Mouse (Mus musculus): Measurements from ENCODE around the gene Nlrc5. TPM values are rescaled to one million over a fixed set of nuclear protein-coding genes. Genes with fewer than 3 reads are reported as not detected.
"Not testable (repeated sequence)": the region's sequence is repeated elsewhere in the genome, so short reads cannot be mapped to it uniquely, and the experiment has no call there.

Gene Nlrc5
- polyA plus RNA-seq, 1 experiment from 2014 or later, result 0.29 TPM

- ATAC-seq (ENCODE audit: low FRiP score), result peak; percentile 43; the same call in 1 of the 2 replicates
These were observed 37.0 kb upstream of the Nlrc5 start for GRCm38 (mm10) chr8:94396964-94397657.

GRCm38 (mm10) chr8:94398587-94398986 is 35.6 kb upstream of the Nlrc5 start:
- Histone ChIP-seq H3K9me3 (no peaks in the 10 kb centered on the region), H3K9ac (no peak overlapping the region), H3K36me3 (peaks cover 51% of the 10 kb centered on the region), H3K27me3 (no peaks in the 10 kb centered on the region), H3K4me1 (replicated peaks) (no peaks in the 10 kb centered on the region), H3K27ac (no peak overlapping the region), H3K4me2 (no peak overlapping the region), H3K4me3 (no peak overlapping the region)
- no peak for ATAC-seq (ENCODE audit: low FRiP score)
- 86% methylated on average over 6 of the region's 6 CpGs for WGBS

More at GRCm38 (mm10) chr8:94396964-94397657, 37.0 kb upstream of the Nlrc5 start:
- WGBS, result 69% methylated on average over 11 of the region's 11 CpGs
- no peaks in the 10 kb centered on the region for H3K4me1 ChIP-seq (replicated peaks)
- no peak overlapping the region for H3K9ac ChIP-seq
- no peak overlapping the region for H3K4me2 ChIP-seq
- no peaks in the 10 kb centered on the region for H3K27me3 ChIP-seq
- H3K9me3 ChIP-seq, result no peaks in the 10 kb centered on the region
- peaks cover 64% of the 10 kb centered on the region for H3K36me3 ChIP-seq
- H3K4me3 ChIP-seq, result no peak overlapping the region
- no peak overlapping the region for H3K27ac ChIP-seq

- Histone ChIP-seq H3K9ac (no peak overlapping the region), H3K4me2 (no peak overlapping the region), H3K9me3 (no peaks in the 10 kb centered on the region), H3K36me3 (peaks cover 44% of the 10 kb centered on the region), H3K4me3 (no peak overlapping the region), H3K27ac (no peak overlapping the region), H3K27me3 (no peaks in the 10 kb centered on the region), H3K4me1 (replicated peaks) (no peaks in the 10 kb centered on the region)
- no peak for ATAC-seq (ENCODE audit: low FRiP score)
- WGBS, result 76% methylated on average over 3 of the region's 3 CpGs
These were observed 34.7 kb upstream of the Nlrc5 start for GRCm38 (mm10) chr8:94399361-94399953.

DNA sequence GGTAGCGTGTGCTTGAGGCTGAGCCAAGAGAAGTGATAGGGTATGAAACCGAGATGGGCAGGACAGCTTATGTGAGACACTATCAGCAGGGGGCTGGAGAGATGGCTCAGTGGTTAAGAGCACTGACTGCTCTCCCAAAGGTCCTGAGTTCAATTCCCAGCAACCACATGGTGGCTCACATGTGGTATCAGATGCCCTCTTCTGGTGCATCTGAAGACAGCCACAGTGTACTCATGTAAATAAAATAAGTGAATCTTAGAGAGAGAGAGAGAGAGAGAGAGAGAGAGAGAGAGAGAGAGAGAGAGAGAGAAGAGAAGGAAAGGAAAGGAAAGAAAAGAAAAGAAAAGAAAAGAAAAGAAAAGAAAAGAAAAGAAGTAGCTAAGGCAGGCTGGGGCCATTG is 34.2 kb upstream of the Nlrc5 start:
- H3K4me3 ChIP-seq; H3K27me3 ChIP-seq; H3K9ac ChIP-seq; H3K4me2 ChIP-seq; H3K4me1 ChIP-seq (replicated peaks); ATAC-seq (ENCODE audit: low FRiP score); H3K9me3 ChIP-seq; H3K27ac ChIP-seq: not testable (repeated sequence)
- 83% methylated on average over 2 of the region's 2 CpGs for WGBS
- H3K36me3 ChIP-seq, result peaks cover 39% of the 10 kb centered on the region

DNA sequence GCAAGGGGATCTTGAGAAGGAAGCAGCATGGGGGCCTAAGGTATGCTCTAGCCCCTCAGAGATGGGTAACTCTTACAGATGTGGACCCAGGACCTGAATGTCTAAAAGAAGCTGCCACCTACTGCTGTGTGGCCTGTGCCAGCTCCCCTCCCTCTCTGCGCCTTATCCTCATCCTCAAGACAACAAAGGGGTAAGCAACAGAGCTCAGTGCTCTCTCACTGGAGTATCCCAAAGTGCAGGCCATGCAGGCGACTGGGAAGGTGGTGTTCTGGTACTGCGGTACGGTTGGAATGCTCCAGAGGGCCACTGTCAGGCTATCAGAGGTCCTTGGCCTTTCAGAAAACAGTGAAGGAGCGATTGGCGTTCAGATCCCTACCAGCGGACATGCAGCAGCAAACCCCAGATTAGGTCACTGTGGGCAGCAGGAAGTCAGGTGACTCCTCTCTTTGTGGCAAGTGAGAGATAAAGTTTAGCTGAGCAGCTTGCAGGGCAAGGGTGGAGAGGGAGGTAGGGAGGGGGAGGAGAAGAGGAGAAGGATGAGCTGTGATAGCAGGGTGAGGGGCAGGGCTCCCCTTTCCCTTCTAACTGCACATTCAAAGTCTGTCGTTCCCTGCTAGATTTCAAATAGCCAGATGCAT is 25.6 kb upstream of the Nlrc5 start:
- Histone ChIP-seq H3K4me2 (no peak overlapping the region), H3K27me3 (no peaks in the 10 kb centered on the region), H3K9ac (no peak overlapping the region), H3K27ac (no peak overlapping the region), H3K36me3 (no peaks in the 10 kb centered on the region), H3K4me1 (replicated peaks) (no peaks in the 10 kb centered on the region), H3K4me3 (no peak overlapping the region), H3K9me3 (no peaks in the 10 kb centered on the region)
- no peak for ATAC-seq (ENCODE audit: low FRiP score)
- 72% methylated on average over 8 of the region's 8 CpGs for WGBS

DNA sequence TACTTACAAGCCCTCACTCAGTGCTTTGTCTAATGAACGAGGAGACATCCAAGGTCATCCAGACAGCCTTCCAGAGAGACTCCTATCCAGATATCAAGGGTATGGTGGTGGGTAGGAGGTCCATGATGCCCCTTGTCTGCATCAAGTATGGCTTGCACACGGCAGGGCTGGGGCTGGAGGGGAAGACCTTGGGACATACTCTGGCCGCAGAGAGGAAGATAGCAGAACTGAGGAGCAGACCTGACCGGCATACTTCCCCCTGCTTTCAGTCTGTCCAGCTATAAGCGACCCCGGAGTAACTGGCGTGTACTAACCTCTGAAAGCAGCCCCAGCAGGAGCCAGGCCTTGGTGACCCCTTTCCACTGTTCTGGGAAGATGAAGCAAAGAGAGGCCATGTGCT is 24.6 kb upstream of the Nlrc5 start:
- WGBS, result 75% methylated on average over 7 of the region's 7 CpGs
- no peak overlapping the region for H3K9ac ChIP-seq
- no peak overlapping the region for H3K27ac ChIP-seq
- no peak for ATAC-seq (ENCODE audit: low FRiP score)
- H3K4me3 ChIP-seq, result no peak overlapping the region
- H3K4me2 ChIP-seq, result no peak overlapping the region
- no peaks in the 10 kb centered on the region for H3K36me3 ChIP-seq
- H3K4me1 ChIP-seq (replicated peaks), result no peaks in the 10 kb centered on the region
- no peaks in the 10 kb centered on the region for H3K27me3 ChIP-seq
- H3K9me3 ChIP-seq, result no peaks in the 10 kb centered on the region

DNA sequence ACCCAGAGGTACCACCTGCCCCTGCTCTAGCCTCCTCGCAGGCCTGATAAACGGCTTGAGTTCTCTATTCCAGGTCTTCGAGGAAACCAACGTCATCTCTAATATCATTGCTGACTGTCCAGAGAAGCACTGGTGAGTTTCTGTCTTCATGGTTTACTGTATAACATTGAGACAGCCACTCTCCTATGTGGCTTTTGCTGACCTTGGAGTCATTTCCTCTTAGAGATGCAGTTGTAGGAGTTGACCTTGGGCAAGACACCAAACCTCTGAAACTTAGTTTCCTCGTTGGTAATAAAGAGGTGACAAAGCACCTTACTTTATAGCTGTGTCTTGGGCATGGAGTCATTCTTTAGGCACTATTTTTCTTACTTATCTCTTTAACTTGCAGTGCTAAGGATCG is 21.6 kb upstream of the Nlrc5 start:
- H3K4me1 ChIP-seq (replicated peaks), result no peaks in the 10 kb centered on the region
- no peak overlapping the region for H3K9ac ChIP-seq
- no peaks in the 10 kb centered on the region for H3K36me3 ChIP-seq
- no peak overlapping the region for H3K4me2 ChIP-seq
- no peaks in the 10 kb centered on the region for H3K9me3 ChIP-seq
- ATAC-seq (ENCODE audit: low FRiP score), result no peak
- no peaks in the 10 kb centered on the region for H3K27me3 ChIP-seq
- H3K4me3 ChIP-seq, result no peak overlapping the region
- WGBS, result 93% methylated on average over 6 of the region's 6 CpGs
- H3K27ac ChIP-seq, result no peak overlapping the region

GRCm38 (mm10) chr8:94413509-94413908 is 20.6 kb upstream of the Nlrc5 start:
- no peak overlapping the region for H3K27ac ChIP-seq
- no peak overlapping the region for H3K4me3 ChIP-seq
- ATAC-seq (ENCODE audit: low FRiP score), result no peak
- no peak overlapping the region for H3K9ac ChIP-seq
- no peaks in the 10 kb centered on the region for H3K27me3 ChIP-seq
- H3K4me1 ChIP-seq (replicated peaks), result no peaks in the 10 kb centered on the region
- H3K9me3 ChIP-seq, result no peaks in the 10 kb centered on the region
- 93% methylated on average over 6 of the region's 6 CpGs for WGBS
- H3K4me2 ChIP-seq, result no peak overlapping the region
- no peaks in the 10 kb centered on the region for H3K36me3 ChIP-seq

GRCm38 (mm10) chr8:94415218-94415617 is 18.9 kb upstream of the Nlrc5 start:
- H3K4me3 ChIP-seq, result no peak overlapping the region
- H3K4me1 ChIP-seq (replicated peaks), result no peaks in the 10 kb centered on the region
- no peaks in the 10 kb centered on the region for H3K9me3 ChIP-seq
- no peak overlapping the region for H3K4me2 ChIP-seq
- no peaks in the 10 kb centered on the region for H3K27me3 ChIP-seq
- ATAC-seq (ENCODE audit: low FRiP score), result no peak
- H3K9ac ChIP-seq, result no peak overlapping the region
- H3K27ac ChIP-seq, result no peak overlapping the region
- no peaks in the 10 kb centered on the region for H3K36me3 ChIP-seq
- 80% methylated on average over 2 of the region's 2 CpGs for WGBS

DNA sequence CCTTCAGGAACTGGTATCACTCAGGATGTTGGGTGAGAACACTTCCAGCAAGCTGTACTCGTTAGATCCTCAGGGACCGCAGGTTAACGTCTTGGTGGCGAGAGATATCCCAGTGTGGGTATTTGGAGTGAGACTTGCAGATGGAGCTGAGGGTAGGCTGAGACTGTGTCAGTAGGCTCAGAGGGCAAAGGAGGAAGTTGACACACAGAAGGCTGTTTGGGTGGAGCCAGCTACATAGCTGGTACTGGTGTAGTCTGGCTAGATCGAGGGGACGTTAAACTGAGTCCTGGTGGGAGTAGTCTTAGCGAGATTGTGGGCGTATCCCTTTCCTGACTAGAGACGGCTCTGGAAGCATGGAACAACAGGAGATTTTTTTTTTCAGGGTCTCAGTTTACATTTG is 16.1 kb upstream of the Nlrc5 start:
- Histone ChIP-seq H3K9me3 (no peaks in the 10 kb centered on the region), H3K27me3 (no peaks in the 10 kb centered on the region), H3K4me3 (no peak overlapping the region), H3K36me3 (no peaks in the 10 kb centered on the region), H3K4me1 (replicated peaks) (no peaks in the 10 kb centered on the region), H3K4me2 (no peak overlapping the region), H3K27ac (no peak overlapping the region), H3K9ac (no peak overlapping the region)
- ATAC-seq (ENCODE audit: low FRiP score), result no peak
- 78% methylated on average over 9 of the region's 9 CpGs for WGBS

DNA sequence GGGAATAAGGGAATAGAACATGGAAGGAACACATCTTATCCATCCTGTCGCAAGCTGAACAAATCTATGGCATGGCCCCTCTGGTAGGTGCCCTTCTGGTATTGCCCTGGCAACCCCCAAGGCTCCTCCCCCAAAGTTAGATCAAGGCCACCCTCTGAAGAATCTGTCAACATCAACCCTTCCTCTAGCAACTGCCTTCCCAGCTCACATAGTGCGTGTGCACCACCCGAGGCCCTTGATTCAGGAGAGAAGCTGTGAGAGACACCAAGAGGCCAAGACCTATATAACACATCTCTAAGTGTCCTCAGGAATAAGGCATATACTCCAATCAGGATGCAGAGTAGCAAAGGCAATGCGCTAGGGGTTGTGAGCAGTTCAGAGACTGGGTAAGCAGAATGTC is 11.9 kb upstream of the Nlrc5 start:
- H3K9me3 ChIP-seq, result no peaks in the 10 kb centered on the region
- H3K27ac ChIP-seq, result no peak overlapping the region
- H3K4me1 ChIP-seq (replicated peaks), result no peaks in the 10 kb centered on the region
- no peak overlapping the region for H3K4me2 ChIP-seq
- no peak overlapping the region for H3K9ac ChIP-seq
- H3K4me3 ChIP-seq, result no peak overlapping the region
- WGBS, result 92% methylated on average over 4 of the region's 4 CpGs
- no peaks in the 10 kb centered on the region for H3K27me3 ChIP-seq
- no peak for ATAC-seq (ENCODE audit: low FRiP score)
- H3K36me3 ChIP-seq, result no peaks in the 10 kb centered on the region

- Histone ChIP-seq H3K4me3 (no peak overlapping the region), H3K27me3 (peaks cover 5% of the 10 kb centered on the region; the same call in 1 of the 2 replicates), H3K36me3 (no peaks in the 10 kb centered on the region), H3K4me2 (no peak overlapping the region), H3K9me3 (no peaks in the 10 kb centered on the region), H3K27ac (no peak overlapping the region), H3K4me1 (replicated peaks) (no peaks in the 10 kb centered on the region), H3K9ac (no peak overlapping the region)
- 81% methylated on average over 10 of the region's 10 CpGs for WGBS
- no peak for ATAC-seq (ENCODE audit: low FRiP score)
These were observed 6.2 kb upstream of the Nlrc5 start for GRCm38 (mm10) chr8:94427953-94428352.

DNA sequence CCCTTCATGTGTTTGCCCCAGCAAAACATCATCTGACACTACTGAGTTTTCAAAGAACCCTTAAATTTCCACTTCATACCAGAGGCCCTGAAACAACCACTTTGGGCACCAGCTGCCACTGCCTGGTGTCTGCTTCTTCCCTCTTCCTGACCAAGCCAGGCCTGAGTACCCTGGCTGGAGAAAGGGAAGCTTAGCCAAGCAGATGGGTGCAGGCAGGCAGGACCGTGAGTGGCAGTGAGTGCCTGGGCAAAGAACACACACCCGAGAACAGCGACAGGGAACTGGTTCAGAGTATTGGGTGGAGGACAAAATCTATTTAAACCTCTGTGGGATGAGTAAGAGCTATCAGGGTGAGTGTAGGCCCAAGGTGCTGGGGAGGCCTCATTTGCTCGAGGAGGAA is 5.7 kb upstream of the Nlrc5 start:
- Histone ChIP-seq H3K27me3 (peaks cover 9% of the 10 kb centered on the region), H3K27ac (no peak overlapping the region), H3K36me3 (no peaks in the 10 kb centered on the region), H3K4me3 (no peak overlapping the region), H3K4me1 (replicated peaks) (no peaks in the 10 kb centered on the region), H3K4me2 (no peak overlapping the region), H3K9ac (no peak overlapping the region), H3K9me3 (no peaks in the 10 kb centered on the region)
- ATAC-seq (ENCODE audit: low FRiP score), result no peak
- 84% methylated on average over 4 of the region's 4 CpGs for WGBS

Measured in hindbrain, embryonic 13.5 days (tissue).